Mouse (Mus musculus) megakaryocyte, embryonic 14.5 days (primary cell): ENCODE measurements around the gene Kdm6b.

Experiments used
- FLI1 ChIP-seq: IDR thresholded peaks from 2 replicates; pipeline ENCODE4 v1.6.1; 2012; ENCODE audit warnings: low read length, inconsistent platforms, mixed read lengths
- GATA1 ChIP-seq: IDR thresholded peaks from 3 replicates; pipeline ENCODE4 v1.6.1; 2012; ENCODE audit warnings: mixed read lengths, low read length, inconsistent platforms, borderline replicate concordance

GRCm38 (mm10) chr11:69429313-69429712 is 15.8 kb upstream of the Kdm6b start:
- TF ChIP-seq GATA1 (no peak), FLI1 (no peak)
